Mouse (Mus musculus) testis, adult 2 months (tissue): ENCODE measurements around the gene Vwa1.

Experiments
- CTCF ChIP-seq: fragments of 200-500 bp; IDR thresholded peaks from 2 replicates; pipeline ENCODE4 v1.5.1; 2012; ENCODE audit warnings: low read depth, mild to moderate bottlenecking, inconsistent platforms, low read length, moderate library complexity; ENCODE audit not compliant: control insufficient read depth, insufficient read depth, insufficient replicate concordance
- POLR2A ChIP-seq: fragments of 200-500 bp; IDR thresholded peaks from 2 replicates; pipeline ENCODE4 v1.6.1; 2012; ENCODE audit warnings: low read depth, mild to moderate bottlenecking, inconsistent platforms, low read length, moderate library complexity; ENCODE audit not compliant: control insufficient read depth

DNA sequence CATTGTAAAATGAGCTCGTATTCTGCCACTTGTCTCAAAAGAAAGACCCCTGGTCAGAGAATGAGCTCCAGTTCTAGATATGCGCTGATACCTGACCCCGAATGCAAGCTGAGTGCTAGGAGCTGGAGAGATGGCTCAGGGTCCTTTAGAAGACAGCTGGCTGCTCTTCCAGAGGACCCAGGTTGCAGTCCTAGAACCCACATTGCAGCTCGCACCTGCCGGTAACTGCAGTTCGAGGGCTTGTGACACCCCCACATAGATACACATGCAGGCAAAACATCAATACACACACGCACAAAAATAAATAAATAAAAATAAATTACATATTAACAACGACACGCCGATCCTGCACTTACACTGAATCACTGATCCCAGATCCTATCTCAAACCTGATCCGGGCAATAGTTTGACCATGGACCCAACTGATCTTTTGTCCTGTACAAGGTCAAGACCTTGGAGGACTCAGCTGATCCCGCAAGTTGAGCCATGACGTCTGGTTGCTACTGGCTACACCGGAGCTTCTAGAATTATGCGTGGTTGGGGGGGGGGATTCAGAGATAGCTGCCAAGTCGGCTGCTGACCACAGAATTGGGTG lies 9.1 kb upstream of the Vwa1 start:
- no peak for TF ChIP-seq POLR2A
- no peak for TF ChIP-seq CTCF
